Mouse (Mus musculus): ENCODE results near the gene Usp29. TPM values are rescaled to one million over a fixed set of nuclear protein-coding genes. Genes with fewer than 3 reads are reported as not detected.
A peak's percentile ranks its signal among the peaks of the same experiment; 100 is the strongest.
"Not testable (repeated sequence)": the region's sequence is repeated elsewhere in the genome, so short reads cannot be mapped to it uniquely, and the experiment has no call there.

Usp29 gene
- total RNA-seq, 2 experiments from 2014 or later, result 0.99 to 1.3 TPM

DNA sequence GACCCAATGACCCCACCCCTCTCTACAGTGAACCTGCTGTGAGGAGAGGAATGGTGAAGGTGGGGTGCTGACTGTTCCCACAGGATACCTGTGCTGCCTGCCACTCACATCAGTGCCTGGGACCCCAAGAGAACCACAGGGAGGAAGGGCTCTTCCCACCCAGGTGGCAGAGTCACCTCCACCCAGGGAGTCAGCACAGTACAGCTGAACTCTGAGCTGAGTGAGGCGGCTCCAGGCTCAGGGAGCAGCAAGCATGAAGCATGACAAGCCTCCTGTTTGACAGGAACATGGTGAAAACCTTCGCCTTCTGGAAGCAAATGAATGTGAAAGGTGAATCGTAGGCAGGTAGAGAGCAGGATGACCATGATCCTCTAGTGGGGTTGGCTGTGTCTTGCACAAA is 148.5 kb downstream of the Usp29 start:
- DNase-seq, result not testable (repeated sequence)

DNA sequence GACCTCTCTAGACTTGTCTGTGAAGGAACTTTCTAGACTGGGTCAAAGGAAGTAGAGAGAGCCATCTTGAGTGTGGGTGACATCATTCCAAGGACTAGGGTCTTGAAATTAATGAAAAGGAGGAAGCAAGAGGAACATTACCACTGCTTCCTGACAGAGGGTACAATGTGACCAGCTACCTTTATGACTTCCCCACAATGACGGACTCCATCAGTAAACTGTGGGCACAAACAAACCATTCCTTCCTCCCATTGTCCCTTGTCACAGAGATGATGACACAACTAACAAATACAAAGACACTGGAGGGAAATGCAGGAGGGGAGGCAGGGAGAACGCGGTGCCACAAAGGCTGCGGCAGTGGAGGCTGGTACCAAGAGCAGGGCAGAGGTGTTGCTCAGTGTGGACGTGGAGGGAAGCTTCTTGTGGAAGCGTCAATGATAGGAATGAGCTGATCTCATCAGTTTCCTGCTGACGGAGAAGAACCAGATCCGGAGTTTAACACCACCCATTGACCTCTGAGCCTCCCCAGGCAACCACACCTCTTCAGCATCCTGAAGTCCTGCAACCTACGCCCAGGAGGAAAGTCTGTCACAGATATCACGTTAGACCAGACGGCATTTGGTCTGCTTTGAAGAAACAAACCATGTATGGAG is 149.3 kb downstream of the Usp29 start:
- no peak for DNase-seq

DNA sequence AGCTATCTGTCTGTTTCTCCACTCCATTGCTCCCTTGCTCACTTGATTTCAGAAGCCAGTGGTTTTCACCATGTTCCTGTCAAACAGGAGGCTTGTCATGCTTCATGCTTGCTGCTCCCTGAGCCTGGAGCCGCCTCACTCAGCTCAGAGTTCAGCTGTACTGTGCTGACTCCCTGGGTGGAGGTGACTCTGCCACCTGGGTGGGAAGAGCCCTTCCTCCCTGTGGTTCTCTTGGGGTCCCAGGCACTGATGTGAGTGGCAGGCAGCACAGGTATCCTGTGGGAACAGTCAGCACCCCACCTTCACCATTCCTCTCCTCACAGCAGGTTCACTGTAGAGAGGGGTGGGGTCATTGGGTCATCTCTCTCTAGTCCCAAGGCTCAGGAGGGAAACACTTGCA is 150.5 kb downstream of the Usp29 start:
- not testable (repeated sequence) for DNase-seq

DNA sequence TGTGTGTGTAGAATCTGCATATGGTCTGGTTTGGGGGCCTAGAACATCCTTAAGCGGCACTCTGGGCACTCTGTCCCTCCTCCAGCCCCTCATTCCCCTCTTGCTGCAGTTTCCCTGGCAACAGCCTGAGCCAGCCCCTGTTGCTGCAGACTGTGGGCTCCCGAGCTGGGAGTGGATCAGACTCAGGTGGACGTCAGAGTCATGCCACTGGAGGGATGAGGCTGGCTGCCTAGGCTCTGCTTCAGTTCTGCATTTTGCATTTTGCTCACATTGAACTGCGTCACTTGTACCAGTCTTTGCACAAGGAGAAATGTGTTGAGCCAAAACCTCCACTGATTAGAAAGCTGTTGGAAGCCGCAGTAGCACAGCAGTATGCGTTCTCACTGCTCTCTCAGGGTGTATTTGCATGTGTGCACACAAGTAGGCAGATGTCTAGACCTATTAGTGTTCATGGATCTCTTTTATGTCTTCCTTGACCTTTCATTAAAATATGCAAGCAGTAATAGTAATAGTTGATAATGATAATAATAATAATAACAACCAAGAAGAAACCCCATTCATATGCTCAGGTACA is 151.2 kb downstream of the Usp29 start:
- DNase-seq, result no peak

DNA sequence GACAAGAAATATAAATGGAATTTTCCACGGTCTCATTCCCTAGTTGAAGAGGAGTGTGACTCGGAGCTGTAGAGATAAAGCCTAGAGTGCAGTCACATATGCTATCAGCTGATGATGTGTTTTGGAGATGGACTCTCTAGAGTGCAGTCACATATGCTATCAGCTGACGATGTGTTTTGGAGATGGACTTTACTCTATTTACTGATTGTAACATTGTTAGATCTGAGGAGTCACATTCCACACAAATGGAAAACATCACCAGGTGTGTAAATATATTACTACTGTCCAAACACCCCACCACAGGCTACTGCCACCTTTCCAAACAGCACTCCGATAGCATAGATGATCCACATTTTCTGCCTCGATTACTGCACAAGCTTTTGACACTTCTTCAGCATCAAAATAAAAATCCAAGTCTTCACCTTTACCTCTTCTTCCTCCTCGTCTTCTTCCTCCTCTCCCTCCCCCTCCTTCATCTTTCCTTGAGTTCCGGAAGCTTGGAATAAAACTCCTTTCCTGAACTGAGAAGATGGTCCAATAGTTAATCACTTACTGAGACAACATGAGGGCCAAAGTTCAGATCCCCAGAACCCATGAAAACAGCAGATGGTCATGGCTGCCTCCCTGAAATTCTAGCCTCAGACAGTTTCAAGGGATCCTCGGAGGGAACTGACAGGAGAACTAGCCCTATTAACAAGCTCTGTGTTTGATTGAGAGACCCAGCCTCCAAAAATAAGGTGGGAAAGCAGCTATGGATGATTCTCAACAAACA is 153.2 kb downstream of the Usp29 start:
- no peak for DNase-seq

DNA sequence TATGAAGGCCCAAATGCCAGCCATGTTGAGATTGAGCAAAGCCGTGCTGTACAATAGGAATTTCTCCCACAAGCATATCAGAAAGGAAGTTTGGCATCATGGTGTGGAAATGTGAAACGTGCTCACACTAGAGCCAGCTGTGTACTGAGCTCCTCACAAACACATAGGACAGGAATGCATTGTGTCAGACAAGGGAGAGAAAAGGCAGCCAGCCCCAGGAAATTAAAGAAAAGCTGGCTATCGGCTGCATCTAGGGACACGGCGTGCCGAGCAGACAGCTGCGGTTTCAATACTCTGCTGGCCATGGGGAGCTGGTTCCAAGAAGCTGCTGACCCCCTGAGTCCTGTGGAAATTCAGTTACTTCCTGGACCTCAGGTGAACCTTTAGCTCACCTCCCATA is 155.0 kb downstream of the Usp29 start:
- DNase-seq, result no peak

DNA sequence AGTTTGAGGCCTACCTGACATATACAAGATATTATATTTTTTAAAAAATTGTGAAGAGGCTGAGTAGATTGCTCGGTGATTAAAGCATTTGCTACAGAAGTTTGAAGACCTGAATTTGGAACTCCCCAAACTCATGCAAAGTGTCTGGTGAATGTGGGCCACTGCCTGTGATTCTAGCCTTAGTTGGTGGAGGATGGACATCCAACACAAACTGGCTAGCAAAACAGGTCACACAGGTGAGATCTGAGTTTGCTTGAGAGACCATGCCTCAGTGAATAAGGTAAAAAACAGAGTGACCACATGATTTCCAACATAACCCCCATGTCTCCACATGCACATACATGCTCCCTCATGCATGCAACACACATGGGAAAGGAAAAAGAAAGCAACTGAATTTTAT is 156.5 kb downstream of the Usp29 start:
- no peak for DNase-seq

DNA sequence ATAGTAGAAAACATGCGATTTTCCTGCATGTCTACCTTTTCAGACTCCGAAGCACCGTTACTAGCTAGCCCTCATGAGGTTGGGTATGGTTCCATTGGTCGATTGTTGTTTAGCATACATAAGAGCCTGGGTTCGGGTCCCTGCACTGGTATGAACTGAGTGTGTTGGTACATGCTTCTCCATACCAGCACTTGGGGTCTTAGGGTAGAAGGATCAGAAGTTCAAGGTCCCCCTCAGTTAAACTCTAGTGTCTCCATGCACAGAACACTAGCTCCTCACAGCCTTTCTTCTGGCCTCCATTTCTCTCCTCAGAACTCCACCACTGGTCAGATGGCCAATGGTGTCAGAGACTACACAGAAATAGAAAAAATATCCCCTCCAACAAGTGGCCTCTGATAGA is 159.5 kb downstream of the Usp29 start:
- DNase-seq, result no peak

DNA sequence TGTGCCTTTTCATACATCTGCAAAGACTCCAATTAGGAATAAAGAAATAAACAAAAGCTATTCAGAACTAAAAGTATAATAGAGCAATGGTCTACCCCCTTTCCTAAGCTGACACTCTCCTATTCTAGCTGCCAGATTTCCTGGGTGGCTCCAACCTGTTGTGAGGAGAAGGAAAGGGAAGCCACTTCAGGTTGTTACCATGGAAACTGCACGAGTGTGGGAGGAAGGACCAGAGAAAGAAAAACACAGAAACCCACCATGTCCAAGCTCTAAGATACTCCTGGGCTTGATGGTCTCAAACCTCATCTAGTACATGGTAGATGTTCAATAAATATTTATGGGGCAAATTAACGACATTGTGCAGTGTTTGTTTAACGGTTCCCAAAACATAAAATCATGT is 160.8 kb downstream of the Usp29 start:
- no peak for DNase-seq

DNA sequence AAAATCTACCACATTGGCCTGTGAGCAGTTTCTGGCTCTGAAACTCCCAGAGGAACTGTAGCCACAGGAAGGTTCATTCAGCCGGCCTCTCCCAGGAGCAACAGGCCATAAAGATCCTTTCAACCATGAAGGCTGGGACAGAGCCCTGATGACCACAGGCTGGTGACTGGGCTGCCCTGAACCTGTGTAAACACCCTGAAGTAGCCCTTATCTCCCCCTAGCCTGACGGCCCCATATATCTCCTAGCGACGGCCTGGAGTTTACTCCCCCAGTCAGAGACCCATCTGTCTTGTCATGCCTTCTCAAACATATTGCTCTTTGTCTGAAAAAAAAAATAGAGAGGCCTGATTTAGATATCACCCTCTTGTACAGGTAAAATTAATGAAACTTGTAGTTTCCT is 166.6 kb downstream of the Usp29 start:
- not testable (repeated sequence) for DNase-seq

DNA sequence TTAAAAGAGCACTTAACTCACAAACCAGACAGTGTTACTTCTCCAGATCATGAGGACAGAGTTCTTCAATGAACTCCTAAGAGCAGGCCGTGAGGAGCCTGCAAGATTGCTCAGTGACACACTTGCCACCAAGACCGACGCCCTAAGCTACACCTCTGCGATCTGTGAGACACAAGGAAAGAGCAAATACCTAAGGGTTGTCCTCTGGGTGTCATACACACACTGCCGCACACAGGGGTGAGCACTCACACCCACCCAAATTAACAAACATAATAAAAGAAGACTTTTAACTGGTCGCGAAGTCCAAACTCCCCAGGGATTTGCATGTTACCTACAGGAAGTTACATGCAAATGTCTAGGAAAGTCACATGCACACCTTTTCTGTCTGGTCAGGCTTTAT is 170.3 kb downstream of the Usp29 start:
- DNase-seq, result no peak

DNA sequence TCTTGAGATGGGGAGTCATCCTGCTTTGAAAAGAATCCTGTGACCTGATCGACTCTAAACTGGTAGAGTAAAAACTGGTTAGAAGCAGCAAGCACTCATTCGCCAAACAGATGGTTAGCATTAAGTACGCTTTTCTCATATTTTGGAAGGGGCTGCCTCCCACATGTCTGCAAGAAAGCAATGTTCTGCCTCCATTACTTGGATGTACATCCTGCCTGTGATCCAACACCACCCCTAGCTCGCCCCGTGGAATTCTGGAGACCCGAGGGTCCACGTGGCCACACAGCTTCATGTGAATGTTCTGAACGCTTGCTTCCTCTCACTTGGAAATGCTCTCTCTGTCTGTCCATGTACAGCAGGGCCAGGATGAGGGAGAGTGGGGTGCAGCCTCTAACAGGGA is 173.1 kb downstream of the Usp29 start:
- no peak for DNase-seq

DNA sequence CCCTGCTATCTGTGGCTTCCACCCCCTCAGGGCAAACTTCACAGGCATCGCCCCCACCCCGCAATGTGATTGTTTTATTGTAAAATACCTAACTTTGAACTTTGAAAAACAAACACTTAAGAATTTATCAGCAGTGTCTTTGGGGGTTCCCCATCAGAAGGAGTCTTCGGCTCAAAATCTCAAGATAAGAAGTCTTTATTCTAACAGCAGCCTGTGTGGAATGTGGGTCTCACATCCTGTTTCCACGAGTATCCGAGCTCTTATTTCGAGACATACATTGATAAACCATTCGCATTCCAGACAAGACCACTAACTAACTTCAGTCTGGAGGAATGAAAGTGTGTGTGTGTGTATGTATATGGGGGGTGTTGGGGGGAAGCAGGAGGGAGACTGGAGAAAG is 180.1 kb downstream of the Usp29 start:
- no peak for DNase-seq

DNA sequence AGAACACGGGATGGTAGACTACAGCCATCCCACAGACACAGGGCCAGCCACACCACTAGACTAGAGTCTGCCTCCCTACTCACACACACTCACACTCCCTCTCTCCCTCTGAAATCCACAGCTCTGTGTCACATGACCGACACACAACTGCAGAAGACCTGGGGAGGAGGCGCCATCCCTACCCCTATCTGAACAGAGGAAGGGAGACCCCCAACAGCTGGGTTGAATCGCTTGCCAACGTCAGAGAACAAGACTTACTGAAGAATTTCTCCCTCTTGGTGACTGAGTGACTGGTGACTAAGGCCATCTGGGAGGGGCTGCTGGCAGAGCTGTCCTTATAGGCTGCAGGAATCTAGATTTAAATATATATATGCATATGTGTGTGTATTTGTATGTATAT is 181.4 kb downstream of the Usp29 start:
- DNase-seq, result no peak

DNA sequence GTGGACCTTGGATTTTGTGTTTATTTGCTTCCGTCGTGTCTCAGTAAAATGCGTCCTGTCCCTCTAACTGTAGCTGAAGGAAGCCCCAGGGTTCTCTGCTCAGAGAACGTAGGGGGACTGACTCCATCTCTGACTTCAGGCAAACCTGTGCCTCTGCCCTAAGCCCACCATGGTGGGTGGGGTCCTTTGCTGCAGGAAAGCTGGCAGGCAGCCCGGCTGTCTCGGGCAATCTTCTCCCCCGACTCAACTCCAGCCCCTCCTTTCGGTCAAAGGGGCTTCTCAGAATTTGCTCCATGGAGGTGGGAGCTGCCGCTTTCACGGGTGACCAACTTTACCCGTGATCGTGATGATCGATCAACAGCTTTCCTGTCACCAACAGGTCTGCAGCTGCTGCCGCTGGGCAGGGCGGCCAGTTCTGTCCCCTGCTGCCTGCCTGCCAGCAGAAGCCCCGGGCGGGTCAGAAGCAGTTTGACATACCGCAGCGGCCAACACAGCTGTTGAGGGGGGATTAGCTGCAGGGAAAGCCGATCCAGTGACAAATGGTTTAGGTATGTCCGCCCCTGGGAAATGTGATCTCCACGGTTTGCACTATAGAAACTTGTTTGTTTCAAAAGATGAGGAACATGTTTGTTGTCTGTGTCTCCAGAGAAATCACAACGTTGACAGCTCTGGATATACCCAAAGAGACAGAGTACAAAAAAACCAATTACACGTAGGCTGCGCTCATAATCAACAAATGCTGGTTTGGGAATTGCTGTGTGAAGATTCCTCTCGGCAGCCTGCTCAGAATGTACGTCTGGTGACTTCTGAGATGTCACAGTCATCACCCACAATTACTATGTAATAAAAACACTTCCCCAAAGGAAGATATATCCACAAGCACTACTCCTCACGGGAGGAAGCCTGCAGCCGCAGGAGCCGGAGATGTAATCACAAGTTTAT is 183.3 kb downstream of the Usp29 start:
- DNase-seq, result peak; percentile 9 to 19

DNA sequence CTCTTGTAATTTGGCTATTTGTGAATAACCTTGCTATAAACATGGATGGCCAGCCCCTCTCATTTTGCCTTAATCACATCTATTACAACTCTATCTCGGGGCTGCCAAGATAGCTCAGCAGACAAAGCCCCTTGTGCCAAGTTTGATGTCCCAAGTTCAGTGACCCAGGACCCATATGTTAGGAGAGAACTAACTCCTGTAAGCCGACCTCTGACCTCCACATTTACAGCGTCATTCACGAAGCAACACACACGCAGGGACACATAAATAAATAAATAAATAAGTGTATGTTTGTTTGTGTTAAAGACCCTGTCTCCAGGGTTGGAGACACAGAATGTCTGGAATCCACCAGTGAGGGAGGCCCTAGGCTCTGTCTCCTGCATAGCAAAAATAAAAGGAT is 186.7 kb downstream of the Usp29 start:
- DNase-seq, result no peak

DNA sequence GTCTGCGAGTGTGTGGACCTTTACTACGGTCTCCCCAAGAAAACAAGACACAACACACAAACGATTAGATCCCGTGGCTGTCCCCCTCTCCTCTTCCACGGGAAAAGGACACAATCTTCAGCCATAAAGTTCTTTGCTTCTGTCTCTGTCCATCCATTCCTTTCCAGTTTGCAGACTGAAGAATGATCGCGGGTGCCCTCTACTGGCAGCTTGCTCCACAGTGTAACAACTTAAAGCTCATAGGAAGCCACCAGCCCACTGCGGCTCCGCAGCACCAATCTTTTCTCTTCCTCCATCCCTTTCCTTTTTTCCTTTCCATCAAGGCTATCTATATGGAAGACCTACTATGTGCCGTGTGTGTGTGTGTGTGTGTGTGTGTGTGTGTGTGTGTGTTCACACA is 187.9 kb downstream of the Usp29 start:
- DNase-seq, result peak; percentile 80 to 90

DNA sequence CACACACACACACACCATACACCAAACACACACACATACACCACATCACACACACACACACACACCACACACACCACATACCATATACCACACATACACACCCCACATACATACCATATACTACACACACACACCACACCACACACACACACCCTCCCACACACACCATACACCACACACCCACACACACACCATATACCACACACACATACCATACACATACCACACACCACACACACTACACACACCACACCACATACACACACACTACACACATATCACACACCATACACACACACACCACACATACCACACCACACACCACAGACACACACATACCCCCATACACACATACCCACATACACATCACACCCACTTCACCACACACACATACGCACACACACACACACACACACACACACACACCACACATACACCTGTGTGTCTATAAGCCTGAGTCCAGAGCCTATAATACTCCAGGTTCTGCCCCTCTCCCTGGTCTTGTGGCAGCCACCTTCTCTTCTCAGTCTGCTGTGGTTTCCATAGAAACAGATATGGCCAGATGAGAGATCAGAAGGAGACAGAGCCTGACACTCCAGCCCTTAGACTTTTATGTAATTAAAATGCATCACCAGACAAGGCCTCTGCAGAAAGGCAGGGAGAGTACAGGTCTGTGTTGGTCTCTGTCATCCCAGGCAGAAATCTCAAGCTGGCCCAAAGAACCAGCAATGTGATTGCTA is 188.9 kb downstream of the Usp29 start:
- DNase-seq, result no peak

DNA sequence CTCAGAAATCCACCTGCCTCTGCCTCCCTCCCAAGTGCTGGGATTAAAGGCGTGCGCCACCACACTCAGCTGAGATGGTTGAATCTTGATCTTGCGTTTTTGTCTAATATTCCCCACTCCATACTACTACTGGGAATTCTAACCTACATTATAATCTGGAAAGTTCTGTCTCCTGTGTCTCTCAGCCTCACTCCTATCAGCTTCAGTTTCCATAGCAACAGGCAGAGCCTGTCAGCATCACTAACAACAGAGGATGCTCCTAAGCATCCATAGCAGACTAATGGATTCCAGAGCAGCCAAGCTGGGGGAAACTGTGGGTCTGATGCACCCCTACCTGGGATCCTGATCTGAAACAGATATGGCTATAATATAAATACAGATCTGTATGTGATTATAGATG is 193.1 kb downstream of the Usp29 start:
- DNase-seq, result no peak

DNA sequence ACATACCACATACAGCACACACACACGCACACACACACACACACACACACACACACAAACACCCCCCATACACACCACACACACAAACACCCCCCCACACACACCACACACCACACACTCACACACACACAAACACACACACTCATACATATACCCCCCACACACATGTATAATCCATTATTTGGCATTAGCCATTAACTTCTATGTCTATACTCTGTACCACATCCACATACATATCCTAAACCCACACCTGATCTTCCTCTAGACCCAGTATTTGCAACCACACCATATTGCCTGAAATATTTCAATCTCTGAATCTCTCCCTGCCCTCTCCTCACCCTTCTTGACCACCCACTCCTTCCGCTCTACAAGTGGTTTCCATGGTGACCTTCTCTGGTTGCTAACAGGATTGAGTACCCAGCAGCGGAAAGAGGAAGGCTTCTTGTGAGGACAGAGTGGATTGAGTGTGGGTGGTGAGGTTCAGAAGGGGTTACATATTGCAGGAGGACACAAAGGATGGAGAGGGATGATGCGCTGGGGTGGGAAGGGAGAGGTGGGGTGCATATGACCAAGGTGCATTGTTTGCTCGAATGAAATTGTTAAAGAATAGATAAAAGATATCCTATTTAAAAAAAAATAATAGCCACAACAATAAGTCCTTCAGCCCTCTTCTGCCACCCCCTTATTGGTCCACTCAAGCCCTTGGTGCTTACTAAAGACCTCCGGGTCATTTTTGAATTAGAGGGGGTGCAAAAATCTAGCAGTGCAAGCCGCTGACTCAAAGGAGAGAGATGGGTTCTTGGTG is 195.8 kb downstream of the Usp29 start:
- DNase-seq, result no peak

DNA sequence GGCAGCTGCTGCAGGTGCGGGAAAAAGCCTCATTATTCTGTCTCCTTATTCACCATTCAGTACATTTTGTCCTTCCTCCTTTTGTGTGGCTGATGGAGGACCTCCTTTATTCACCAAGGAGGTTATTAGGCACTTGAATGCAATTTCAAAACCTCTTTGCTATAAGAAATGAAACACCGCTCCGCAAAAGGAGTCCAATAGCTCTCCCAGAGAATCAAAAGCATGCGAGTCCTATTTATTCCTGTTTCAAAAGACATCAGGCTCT is 196.3 kb downstream of the Usp29 start:
- no peak for DNase-seq
